ENCODE assay signal across 15 mouse cellular contexts in the genomic region with DNA sequence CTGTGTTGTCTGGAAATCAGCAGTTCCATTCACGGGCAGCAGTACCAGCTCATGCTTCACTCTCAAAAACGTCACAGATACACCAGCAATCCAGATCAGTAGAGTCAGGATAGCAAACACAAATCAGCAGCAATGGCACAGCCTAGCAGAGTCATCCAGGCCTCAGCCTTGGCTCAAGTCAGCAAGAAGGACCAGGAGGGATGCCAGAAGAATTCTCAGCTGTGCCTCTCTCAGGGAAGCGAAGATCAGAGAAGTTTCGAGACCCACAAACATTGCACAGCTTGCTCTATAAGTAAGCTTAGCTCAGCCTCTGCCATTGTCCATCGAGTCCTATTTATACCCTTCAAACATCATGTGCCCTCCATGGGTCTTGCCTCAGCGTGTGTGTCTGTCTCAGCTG.
"Had no signal": no experiment of that assay in that cellular context is flagged by ENCODE, and none has a peak within 500 bp of the region (broad histone marks: within the 10 kb centered on the region; RNA-seq: fewer than 3 reads in every experiment).

No protein-coding gene starts in this region.

- H3K36me3 ChIP-seq: kidney, embryonic 15.5 days; limb, embryonic 10.5 days; liver, embryonic 15.5 days; midbrain, embryonic 10.5 days; neural tube, embryonic 13.5 days; stomach, embryonic 15.5 days had no signal

- H3K4me1 ChIP-seq: kidney, embryonic 15.5 days; limb, embryonic 10.5 days; liver, embryonic 15.5 days; midbrain, embryonic 10.5 days; neural tube, embryonic 13.5 days; stomach, embryonic 15.5 days had no signal

- ATAC-seq: lung, postnatal 0 days; midbrain, embryonic 16.5 days had no signal

- H3K4me3 ChIP-seq: kidney, embryonic 15.5 days; limb, embryonic 10.5 days; liver, embryonic 15.5 days; midbrain, embryonic 10.5 days; neural tube, embryonic 13.5 days; stomach, embryonic 15.5 days had no signal

- H3K27me3 ChIP-seq: kidney, embryonic 15.5 days; liver, embryonic 15.5 days; neural tube, embryonic 13.5 days; stomach, embryonic 15.5 days had no signal

- H3K4me2 ChIP-seq: kidney, embryonic 15.5 days; liver, embryonic 11.5 days; liver, embryonic 15.5 days; neural tube, embryonic 13.5 days; stomach, embryonic 15.5 days had no signal

- H3K27ac ChIP-seq: kidney, embryonic 15.5 days; limb, embryonic 10.5 days; liver, embryonic 15.5 days; midbrain, embryonic 10.5 days; neural tube, embryonic 13.5 days; stomach, embryonic 15.5 days had no signal

- DNase-seq: kidney, postnatal 14 days; lung, adult 2 months; lung, postnatal 36 days; right cerebral cortex, postnatal 14 days; thymus, adult 2 months; thymus, postnatal 36 days had no signal

- H3K9ac ChIP-seq: kidney, embryonic 15.5 days; liver, embryonic 15.5 days; neural tube, embryonic 13.5 days; stomach, embryonic 15.5 days had no signal

- H3K9me3 ChIP-seq: kidney, embryonic 15.5 days; limb, embryonic 10.5 days; liver, embryonic 15.5 days; midbrain, embryonic 10.5 days; neural tube, embryonic 13.5 days; stomach, embryonic 15.5 days had no signal
